Mouse (Mus musculus) intestine, embryonic 15.5 days (tissue): Measurements from ENCODE around the gene Olfr323. TPM values are rescaled to one million over a fixed set of nuclear protein-coding genes. Genes with fewer than 3 reads are reported as not detected.
A peak's percentile ranks its signal among the peaks of the same experiment; 100 is the strongest.

Source experiments
- ATAC-seq: fragments of 200-750 bp; cut with Nextera tagmentation; 2 replicates; pipeline ENCODE4 v1.8.0; 2017; ENCODE audit warnings: moderate TSS enrichment, moderate library complexity
- H3K27ac ChIP-seq: fragments of 300-500 bp; sonication (generic); 2 replicates; pipeline ENCODE4 v1.5.1; 2015; ENCODE audit warnings: mild to moderate bottlenecking, inconsistent platforms
- H3K27me3 ChIP-seq: fragments of 300-500 bp; sonication (generic); replicated peaks from 2 replicates; pipeline ENCODE4 v1.6.1; 2015; ENCODE audit warnings: inconsistent platforms
- H3K36me3 ChIP-seq: fragments of 300-500 bp; sonication (generic); 2 replicates; pipeline ENCODE4 v1.6.1; 2015; ENCODE audit warnings: inconsistent platforms
- H3K4me1 ChIP-seq: fragments of 300-500 bp; sonication (generic); replicated peaks from 2 replicates; pipeline ENCODE4 v1.6.1; 2015; ENCODE audit warnings: inconsistent platforms
- H3K4me2 ChIP-seq: fragments of 300-500 bp; sonication (generic); replicated peaks from 2 replicates; pipeline ENCODE4 v1.6.1; 2015; ENCODE audit warnings: mild to moderate bottlenecking, inconsistent platforms
- H3K4me3 ChIP-seq: fragments of 300-500 bp; sonication (generic); replicated peaks from 2 replicates; pipeline ENCODE4 v1.5.1; 2015; ENCODE audit warnings: inconsistent platforms
- H3K9ac ChIP-seq: fragments of 300-500 bp; sonication (generic); 2 replicates; pipeline ENCODE4 v1.6.1; 2015; ENCODE audit warnings: inconsistent platforms
- H3K9me3 ChIP-seq: fragments of 300-500 bp; sonication (generic); 2 replicates; pipeline ENCODE4 v1.6.1; 2016; ENCODE audit warnings: inconsistent platforms
- WGBS: fragments of 180-500 bp; shearing (Covaris S2); methylation state at CpG from one replicate; pipeline ENCODE4 v1.1.7; 2015; 5-methylcytosine and 5-hydroxymethylcytosine counted together
- polyA plus RNA-seq: library from polyadenylated mRNA; unstranded; fragments of >200 nt; fragmentation: Nextera tagmentation; extraction: Ambion mirVana; gene quantifications from 2 replicates; pipeline ENCODE4 v1.2.1, GENCODE M21; 2015

Gene Olfr323
- polyA plus RNA-seq: not detected in 2 replicates

DNA sequence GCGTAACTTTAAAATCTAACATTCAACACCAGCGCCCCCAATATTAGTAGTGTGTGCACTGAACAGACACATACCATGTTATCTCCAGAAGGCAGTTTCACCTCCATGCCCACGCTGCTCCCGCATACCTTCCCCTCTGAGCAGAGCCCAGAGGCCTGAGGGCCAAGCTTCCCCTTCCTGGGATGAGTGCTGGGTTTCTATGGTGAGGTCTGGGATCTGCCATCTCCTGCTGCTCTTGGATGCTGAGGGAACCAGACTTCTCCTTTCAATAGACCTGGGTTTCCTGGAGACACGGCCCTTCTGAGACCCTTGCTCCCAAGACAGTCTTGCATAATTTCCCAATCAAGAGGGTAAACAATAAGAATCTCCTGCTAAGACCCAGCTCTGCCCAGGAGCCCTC lies at the start of gene Olfr323:
Olfr323 (minus strand) TSS at position 101 of the 400 bp plus-strand sequence.
- no peak for ATAC-seq
- H3K36me3 ChIP-seq: no peaks in the 10 kb centered on the region
- no peak within 1 kb of the TSS for H3K27ac ChIP-seq
- no peak within 1 kb of the TSS for H3K4me2 ChIP-seq
- H3K4me1 ChIP-seq: no peaks in the 10 kb centered on the region
- WGBS: 73% methylated on average over 5 of the region's 5 CpGs
- H3K4me3 ChIP-seq: no peak within 1 kb of the TSS
- H3K27me3 ChIP-seq: no peaks in the 10 kb centered on the region
- H3K9ac ChIP-seq: no peak within 1 kb of the TSS
- no peaks in the 10 kb centered on the region for H3K9me3 ChIP-seq

- Histone ChIP-seq H3K36me3 (no peaks in the 10 kb centered on the region), H3K27me3 (no peaks in the 10 kb centered on the region), H3K27ac (no peak overlapping the region), H3K4me2 (no peak overlapping the region), H3K9ac (no peak overlapping the region), H3K9me3 (no peaks in the 10 kb centered on the region), H3K4me1 (no peaks in the 10 kb centered on the region), H3K4me3 (no peak overlapping the region)
- WGBS: 53% methylated on average over 4 of the region's 4 CpGs
- ATAC-seq: no peak
These were observed 41.5 kb upstream of the Olfr323 start for GRCm38 (mm10) chr11:58671825-58672224.

- no peak for ATAC-seq
- H3K4me3 ChIP-seq: no peak overlapping the region
- no peaks in the 10 kb centered on the region for H3K4me1 ChIP-seq
- no peak overlapping the region for H3K4me2 ChIP-seq
- H3K36me3 ChIP-seq: no peaks in the 10 kb centered on the region
- no peak overlapping the region for H3K9ac ChIP-seq
- H3K27me3 ChIP-seq: no peaks in the 10 kb centered on the region
- H3K9me3 ChIP-seq: no peaks in the 10 kb centered on the region
- no peak overlapping the region for H3K27ac ChIP-seq
These were observed 39.0 kb upstream of the Olfr323 start for GRCm38 (mm10) chr11:58669252-58669651.

- H3K4me1 ChIP-seq: no peaks in the 10 kb centered on the region
- no peak within 1 kb of the TSS for H3K4me3 ChIP-seq
- H3K4me2 ChIP-seq: no peak within 1 kb of the TSS
- 80% methylated on average over 4 of the region's 4 CpGs for WGBS
- no peak for ATAC-seq
- H3K27me3 ChIP-seq: no peaks in the 10 kb centered on the region
- no peak within 1 kb of the TSS for H3K27ac ChIP-seq
- no peaks in the 10 kb centered on the region for H3K36me3 ChIP-seq
- H3K9ac ChIP-seq: no peak within 1 kb of the TSS
- no peaks in the 10 kb centered on the region for H3K9me3 ChIP-seq
These were observed 28.3 kb upstream of the Olfr323 start, which contains the start of gene Olfr322 for GRCm38 (mm10) chr11:58658596-58658995. TSS of gene Olfr322 (plus strand) at chr11:58658782.

DNA sequence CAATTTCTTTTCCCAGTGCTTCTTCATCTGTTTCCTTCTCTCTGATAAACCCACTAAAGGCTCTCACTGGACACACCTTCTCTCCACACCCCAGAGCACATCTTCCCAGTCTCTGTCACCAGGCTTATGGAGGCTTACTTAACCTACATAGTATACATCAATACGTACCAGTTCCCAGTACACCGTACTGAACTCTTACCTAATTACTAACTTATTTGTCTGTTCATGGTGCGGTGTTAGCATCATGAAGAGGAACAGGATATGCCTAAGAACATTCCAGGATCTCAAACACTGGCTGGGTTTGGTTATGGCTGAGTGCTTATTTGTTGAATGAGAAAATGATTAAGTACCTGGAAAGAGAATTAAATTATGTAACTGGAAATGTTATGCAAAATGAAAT lies 24.9 kb upstream of the Olfr323 start:
- no peak for ATAC-seq
- H3K4me3 ChIP-seq: no peak overlapping the region
- no peak overlapping the region for H3K4me2 ChIP-seq
- H3K36me3 ChIP-seq: no peaks in the 10 kb centered on the region
- no peaks in the 10 kb centered on the region for H3K4me1 ChIP-seq
- no peak overlapping the region for H3K9ac ChIP-seq
- no peaks in the 10 kb centered on the region for H3K9me3 ChIP-seq
- no peak overlapping the region for H3K27ac ChIP-seq
- H3K27me3 ChIP-seq: no peaks in the 10 kb centered on the region
- WGBS: 91% methylated on average over 3 of the region's 3 CpGs

DNA sequence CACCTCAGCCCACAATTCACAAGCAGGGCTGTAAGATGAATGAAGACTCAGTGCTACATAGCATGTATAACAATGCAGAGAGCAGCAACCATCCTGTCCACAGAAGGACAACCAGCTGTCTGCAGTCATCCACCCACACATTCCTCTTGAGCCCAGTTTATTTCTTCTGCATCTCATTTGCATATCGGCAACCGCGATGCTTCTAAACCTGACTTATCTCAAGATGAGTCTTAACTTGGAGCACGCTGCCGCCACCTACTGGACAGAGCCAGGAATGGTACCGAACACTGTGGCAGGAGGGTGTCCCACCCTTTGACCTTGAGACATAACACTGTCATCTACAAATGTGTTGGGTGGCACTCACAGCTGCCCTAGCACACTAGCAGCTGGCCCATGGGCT lies 13.0 kb upstream of the Olfr323 start:
- no peak overlapping the region for H3K27ac ChIP-seq
- H3K9ac ChIP-seq: no peak overlapping the region
- peaks cover 7% of the 10 kb centered on the region for H3K27me3 ChIP-seq
- 35% methylated on average over 6 of the region's 6 CpGs for WGBS
- H3K4me1 ChIP-seq: peaks cover 6% of the 10 kb centered on the region
- no peaks in the 10 kb centered on the region for H3K36me3 ChIP-seq
- no peak overlapping the region for H3K4me2 ChIP-seq
- H3K4me3 ChIP-seq: no peak overlapping the region
- H3K9me3 ChIP-seq: no peaks in the 10 kb centered on the region
- ATAC-seq: no peak

DNA sequence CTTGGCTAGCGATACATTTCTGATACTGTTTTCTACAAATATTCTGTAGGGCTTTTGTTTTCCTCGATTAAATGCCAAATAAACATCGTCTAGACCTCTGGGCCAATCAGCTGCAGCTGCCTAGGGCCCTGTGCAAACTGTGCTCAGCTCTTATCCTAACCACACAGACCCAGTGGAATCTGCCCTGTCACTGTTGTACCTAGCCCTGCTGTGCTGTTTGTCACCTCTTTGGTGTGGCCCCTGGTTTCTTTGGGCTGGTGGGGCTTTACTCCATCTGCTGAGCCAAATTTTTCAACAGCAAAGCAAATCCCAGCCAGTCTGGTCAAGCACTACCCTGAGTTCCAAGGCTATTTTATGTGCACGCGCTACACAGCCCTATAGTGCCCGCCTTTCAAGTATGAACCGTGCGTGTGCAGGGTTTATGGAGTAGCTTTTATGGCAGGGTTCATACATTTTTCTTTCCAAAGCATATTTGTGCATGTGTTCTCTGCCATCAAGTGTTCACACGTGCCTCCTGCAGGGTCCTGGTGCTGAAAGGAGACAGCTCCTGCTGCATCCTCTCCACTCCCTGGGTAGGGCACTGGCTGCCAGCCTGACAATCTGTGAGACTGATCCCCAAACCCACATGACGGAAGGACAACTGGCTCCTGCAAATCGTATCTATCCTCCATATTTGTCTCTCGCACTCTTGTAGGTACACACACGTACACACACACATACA lies 11.5 kb upstream of the Olfr323 start:
- peaks cover 6% of the 10 kb centered on the region for H3K4me1 ChIP-seq
- WGBS: 78% methylated on average over 13 of the region's 13 CpGs
- no peak overlapping the region for H3K9ac ChIP-seq
- no peak overlapping the region for H3K4me2 ChIP-seq
- peak; percentile 83; the same call in 1 of the 2 replicates for ATAC-seq
- H3K9me3 ChIP-seq: no peaks in the 10 kb centered on the region
- no peak overlapping the region for H3K27ac ChIP-seq
- no peak overlapping the region for H3K4me3 ChIP-seq
- H3K27me3 ChIP-seq: peaks cover 7% of the 10 kb centered on the region
- H3K36me3 ChIP-seq: no peaks in the 10 kb centered on the region

DNA sequence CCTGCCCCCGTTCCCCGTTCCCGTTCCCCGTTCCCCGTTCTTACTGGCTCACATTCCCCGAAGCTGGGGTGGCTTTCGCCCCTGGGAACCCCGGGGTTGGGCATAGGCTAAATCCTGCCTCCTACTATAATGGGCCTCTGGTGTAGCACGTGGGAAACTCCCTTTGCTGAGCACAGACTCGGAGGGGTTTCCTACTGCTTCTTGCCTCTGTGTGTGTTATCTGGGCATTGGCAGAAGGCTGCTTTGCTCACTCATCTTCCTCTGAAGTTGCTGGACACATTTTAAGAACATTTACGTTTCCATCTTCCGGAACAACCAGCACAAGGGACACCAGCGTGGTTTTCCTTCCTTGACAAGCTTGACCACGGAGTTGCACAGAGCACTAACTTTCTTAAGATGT lies 10.8 kb upstream of the Olfr323 start:
- Histone ChIP-seq H3K27ac (no peak overlapping the region), H3K9ac (no peak overlapping the region), H3K36me3 (no peaks in the 10 kb centered on the region), H3K4me2 (peak overlapping the region; percentile 76), H3K4me3 (no peak overlapping the region), H3K4me1 (peaks cover 6% of the 10 kb centered on the region), H3K27me3 (peaks cover 7% of the 10 kb centered on the region), H3K9me3 (no peaks in the 10 kb centered on the region)
- ATAC-seq: no peak
- 39% methylated on average over 14 of the region's 14 CpGs for WGBS

GRCm38 (mm10) chr11:58640272-58640867 lies 10.1 kb upstream of the Olfr323 start, which contains the start of gene Trim58:
TSS of gene Trim58 (plus strand) at chr11:58640465.
- Histone ChIP-seq H3K4me2 (peak within 1 kb of the TSS; percentile 76), H3K4me3 (peak within 1 kb of the TSS; percentile 33), H3K4me1 (peaks cover 6% of the 10 kb centered on the region), H3K36me3 (no peaks in the 10 kb centered on the region), H3K9ac (peak within 1 kb of the TSS; percentile 28), H3K9me3 (no peaks in the 10 kb centered on the region), H3K27me3 (peaks cover 7% of the 10 kb centered on the region), H3K27ac (no peak within 1 kb of the TSS)
- WGBS: 3% methylated on average over 34 of the region's 34 CpGs
- peak; percentile 56 for ATAC-seq

DNA sequence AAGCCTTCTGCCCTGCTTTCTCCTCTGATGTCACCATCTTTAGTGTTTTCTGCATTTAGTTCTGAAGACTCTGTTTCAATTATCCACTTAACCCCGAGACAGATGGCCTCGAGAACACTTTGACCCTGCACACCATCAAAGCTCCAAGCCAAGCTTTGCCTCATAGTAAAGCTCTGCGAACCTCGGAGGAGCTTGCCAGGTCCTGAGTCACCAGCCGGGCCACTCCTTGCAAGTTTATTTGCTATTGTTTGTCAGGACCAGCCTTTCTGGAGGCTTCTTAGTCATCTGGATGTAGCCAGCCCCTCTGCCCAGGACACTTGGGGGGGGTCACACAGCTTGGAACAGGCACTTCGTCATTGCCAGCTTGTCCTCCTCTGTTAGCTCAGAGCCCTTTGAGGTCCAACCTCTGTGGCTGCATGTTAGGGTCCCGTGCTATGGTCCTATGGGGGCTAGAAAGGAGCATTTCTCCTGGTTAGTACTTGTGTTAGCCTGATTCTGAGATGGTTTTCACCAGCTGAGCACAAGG lies 7.9 kb upstream of the Olfr323 start:
- Histone ChIP-seq H3K9me3 (no peaks in the 10 kb centered on the region), H3K4me1 (peaks cover 6% of the 10 kb centered on the region), H3K9ac (no peak overlapping the region), H3K4me3 (no peak overlapping the region), H3K27ac (no peak overlapping the region), H3K4me2 (no peak overlapping the region), H3K27me3 (peaks cover 7% of the 10 kb centered on the region), H3K36me3 (no peaks in the 10 kb centered on the region)
- WGBS: 54% methylated on average over 7 of the region's 7 CpGs
- ATAC-seq: no peak

- Histone ChIP-seq H3K36me3 (no peaks in the 10 kb centered on the region), H3K4me1 (peaks cover 6% of the 10 kb centered on the region), H3K9me3 (no peaks in the 10 kb centered on the region), H3K9ac (no peak overlapping the region), H3K27me3 (peaks cover 7% of the 10 kb centered on the region), H3K4me3 (no peak overlapping the region), H3K4me2 (no peak overlapping the region), H3K27ac (no peak overlapping the region)
- 0 out of 2 replicates have a peak, but pooled peaks have one; percentile 47 for ATAC-seq
- 22% methylated on average over 4 of the region's 4 CpGs for WGBS
These were observed 6.2 kb upstream of the Olfr323 start for GRCm38 (mm10) chr11:58636376-58636977.

- H3K4me3 ChIP-seq: no peak overlapping the region
- ATAC-seq: no peak
- 51% methylated on average over 4 of the region's 4 CpGs for WGBS
- H3K36me3 ChIP-seq: no peaks in the 10 kb centered on the region
- no peaks in the 10 kb centered on the region for H3K9me3 ChIP-seq
- no peaks in the 10 kb centered on the region for H3K4me1 ChIP-seq
- no peak overlapping the region for H3K4me2 ChIP-seq
- no peaks in the 10 kb centered on the region; the same call in 1 of the 2 replicates for H3K27me3 ChIP-seq
- H3K27ac ChIP-seq: no peak overlapping the region
- no peak overlapping the region for H3K9ac ChIP-seq
These were observed 4.6 kb upstream of the Olfr323 start for GRCm38 (mm10) chr11:58634878-58635277.
